Mouse (Mus musculus) left cerebral cortex, adult 11 months (tissue): ENCODE measurements at regions not wholly inside any gene's neighbourhood (a gene's known extent, or its start where the extent isn't known, plus 50 kb on each side); places are given as distances from the start of the nearest gene placed in this dataset.
"Not testable (repeated sequence)": the region's sequence is repeated elsewhere in the genome, so short reads cannot be mapped to it uniquely, and the experiment has no call there.

ENCODE experiments used
- DNase-seq: peaks from one replicate; pipeline ENCODE4 v3.0.0; 2022; ENCODE audit warnings: low spot score

- DNase-seq, result no peak
Observed at GRCm38 (mm10) chr2:166322668-166323043, 167.2 kb upstream of the Sulf2 start.

DNA sequence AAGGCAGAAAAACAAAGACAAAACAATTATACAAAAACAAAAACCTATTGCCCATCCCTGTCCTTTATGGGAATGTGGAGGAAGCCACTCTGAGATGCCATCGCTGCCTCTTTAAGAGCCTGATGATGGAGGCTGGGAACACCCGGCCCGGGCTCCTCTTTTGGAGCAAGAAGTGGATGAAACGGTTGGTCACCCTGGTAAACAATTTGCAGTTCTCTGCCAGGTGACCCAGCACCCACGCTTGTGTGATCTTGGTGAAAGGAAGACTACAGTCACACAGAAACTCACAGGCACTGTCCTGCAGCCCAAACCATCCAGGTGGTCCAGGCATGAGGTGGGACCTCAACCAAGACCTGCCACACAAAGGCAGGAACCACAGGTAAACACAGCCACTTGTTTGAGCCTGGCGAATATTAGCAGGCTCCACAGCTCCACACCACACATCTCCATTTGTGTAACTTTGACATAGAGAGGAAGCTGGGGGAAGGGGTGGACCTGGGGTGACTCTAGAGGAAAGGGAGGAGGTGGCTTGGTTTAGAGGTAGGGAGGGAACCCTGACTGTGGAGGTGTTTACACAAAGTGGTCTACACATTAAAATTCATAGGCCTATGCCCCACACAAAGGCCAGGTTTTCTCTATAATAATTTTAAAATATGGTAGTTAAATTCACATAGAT, 166.7 kb upstream of the Sulf2 start:
- DNase-seq, result no peak

GRCm38 (mm10) chr2:166316409-166316916, 161.0 kb upstream of the Sulf2 start:
- no peak for DNase-seq

GRCm38 (mm10) chr2:166310438-166310837, 155.0 kb upstream of the Sulf2 start:
- DNase-seq, result no peak

DNA sequence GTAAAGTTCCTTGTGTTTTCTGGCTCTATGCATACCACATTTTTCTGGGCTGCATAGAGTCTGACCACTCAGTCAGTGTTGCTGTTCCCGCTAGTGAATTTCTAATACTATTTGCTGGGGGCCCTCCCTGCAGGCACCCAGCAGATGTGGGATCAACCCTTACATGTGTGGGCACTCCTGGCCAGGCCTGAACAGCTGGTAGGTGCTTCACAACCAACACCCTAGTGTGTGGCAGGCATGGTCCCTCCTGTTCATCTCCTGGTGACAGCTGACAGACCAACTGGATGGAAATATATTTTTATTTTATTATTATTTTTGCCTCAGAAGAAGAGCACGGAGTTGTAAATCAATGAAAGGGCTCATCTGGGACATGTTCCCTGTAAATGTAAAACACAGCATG, 154.4 kb upstream of the Sulf2 start:
- no peak for DNase-seq

DNA sequence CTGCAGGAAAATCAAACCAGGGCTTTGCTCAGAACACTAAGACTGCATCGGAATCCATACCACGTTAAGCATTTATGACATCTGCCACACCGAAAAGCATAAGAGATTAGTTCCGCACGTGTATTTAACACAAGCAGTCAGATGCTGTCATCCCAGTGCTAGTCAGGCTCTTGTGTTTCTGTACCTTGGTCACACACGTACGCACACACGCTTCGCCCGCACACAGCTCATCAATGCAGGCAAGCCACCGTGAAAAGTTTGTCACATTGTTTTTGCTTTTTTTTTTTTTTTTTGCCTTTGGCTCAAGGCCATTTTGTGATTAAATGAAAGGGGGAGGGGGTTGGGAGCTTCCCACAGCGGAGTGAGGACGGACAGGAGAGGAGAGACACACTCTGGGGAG, 152.1 kb upstream of the Sulf2 start:
- no peak for DNase-seq

DNA sequence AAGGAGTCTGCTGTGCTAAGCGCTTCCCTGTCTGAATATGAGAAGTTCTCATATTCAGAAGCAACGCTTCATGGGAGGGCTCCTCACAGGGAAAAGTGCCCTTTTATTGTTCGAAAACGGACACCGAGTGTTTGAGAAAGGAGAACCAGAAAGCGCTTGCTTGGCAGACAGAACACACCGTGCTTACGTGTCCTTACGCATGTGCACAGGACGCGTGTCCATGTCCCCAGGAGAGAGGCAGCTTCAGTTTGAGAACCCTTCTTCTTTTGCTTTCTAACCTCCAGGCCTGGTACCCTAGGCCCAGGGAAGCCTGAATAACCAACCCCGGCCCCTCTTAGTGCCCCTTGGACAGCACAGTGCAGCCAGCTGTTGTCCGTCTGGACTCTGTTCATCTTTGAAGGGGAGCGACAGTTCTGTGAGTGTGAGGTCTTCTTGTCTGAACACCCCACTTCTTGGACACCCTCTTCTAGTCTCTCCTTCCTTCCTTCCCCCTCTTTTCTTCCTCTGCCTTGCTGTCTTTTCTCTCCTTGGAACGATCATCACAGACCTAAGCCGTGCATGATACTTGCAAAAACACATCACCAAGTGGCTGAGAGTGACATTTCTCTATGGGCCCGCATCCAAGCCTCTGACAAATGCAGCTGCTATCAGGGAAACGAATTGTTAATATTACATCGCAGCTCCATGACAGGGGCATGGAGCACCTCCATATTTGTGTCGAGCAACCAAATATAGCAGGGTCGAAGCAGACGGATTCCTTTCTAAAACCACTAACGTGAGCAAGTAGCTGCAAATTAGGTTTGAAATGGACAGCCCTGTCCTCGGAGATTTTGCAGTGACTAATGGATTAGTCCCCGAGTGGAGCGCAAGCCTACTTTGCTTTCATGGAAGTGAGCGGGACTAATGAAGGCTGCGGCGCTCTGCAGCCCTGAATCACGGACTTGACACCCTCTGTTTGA, 149.9 kb upstream of the Sulf2 start:
- no peak for DNase-seq

DNA sequence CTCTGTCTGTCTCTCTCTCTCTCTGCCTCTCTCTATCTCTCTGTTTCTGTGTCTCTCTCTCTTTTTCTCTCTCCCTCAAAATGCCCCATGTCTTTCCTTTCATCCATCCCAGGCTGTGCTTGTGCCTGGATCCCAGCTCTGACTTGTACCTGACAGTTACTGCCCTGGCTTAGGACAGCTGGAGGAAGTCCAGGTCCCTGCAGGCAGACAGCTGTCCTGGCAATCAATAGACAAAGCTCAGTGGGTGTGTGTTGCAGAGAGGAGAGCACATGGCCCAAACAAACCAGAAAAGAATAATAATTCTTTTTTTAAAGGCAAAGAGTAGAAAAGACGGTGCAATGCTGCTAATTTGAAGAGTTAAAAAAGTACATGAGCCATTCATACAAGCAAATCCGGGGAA, 148.4 kb upstream of the Sulf2 start:
- no peak for DNase-seq

DNA sequence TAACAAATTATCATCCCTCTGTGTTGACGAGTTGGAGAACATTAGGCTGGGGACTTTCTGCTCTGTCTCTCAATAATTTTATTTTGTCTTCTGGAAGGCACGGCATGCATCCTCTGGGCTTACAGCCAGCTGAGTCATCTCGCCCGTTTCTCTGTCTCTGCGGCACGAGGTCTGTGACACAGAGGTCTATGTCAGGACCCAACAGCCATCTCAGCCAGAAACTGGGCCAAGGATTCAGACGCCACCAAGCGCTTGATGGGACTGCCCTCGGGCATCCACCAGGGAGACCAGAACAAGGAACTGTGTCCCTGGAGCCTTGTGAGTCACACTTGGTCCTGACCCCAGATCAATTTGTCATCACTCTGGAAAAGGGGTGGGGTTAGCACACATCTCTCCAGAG, 145.7 kb upstream of the Sulf2 start:
- DNase-seq, result peak; percentile 19

GRCm38 (mm10) chr2:166294672-166295071, 139.2 kb upstream of the Sulf2 start:
- no peak for DNase-seq

GRCm38 (mm10) chr2:166292987-166293386, 137.5 kb upstream of the Sulf2 start:
- no peak for DNase-seq

GRCm38 (mm10) chr2:166291266-166291665, 135.8 kb upstream of the Sulf2 start:
- no peak for DNase-seq

DNA sequence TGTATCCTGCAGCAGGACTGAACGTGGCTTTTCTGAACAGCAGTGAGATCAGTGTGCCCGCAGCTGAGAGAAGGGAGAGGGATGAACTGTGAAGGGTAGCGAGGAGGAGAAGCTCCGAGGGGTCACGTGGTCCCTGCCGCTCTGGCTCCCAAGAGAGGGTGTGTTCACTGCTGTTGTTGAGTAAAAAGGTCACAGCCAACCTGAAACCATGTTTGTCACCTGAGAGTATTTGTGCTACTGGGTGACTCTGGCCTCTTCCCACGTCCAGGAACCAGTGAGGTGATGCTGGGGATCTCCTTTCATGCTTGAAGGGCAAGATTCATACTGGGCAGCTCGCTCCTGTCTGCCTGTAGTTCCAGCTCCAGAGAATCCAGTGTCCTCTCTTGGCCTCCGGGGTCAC, 135.4 kb upstream of the Sulf2 start:
- no peak for DNase-seq

- DNase-seq, result no peak
Observed at GRCm38 (mm10) chr2:166289198-166289597, 133.7 kb upstream of the Sulf2 start.

DNA sequence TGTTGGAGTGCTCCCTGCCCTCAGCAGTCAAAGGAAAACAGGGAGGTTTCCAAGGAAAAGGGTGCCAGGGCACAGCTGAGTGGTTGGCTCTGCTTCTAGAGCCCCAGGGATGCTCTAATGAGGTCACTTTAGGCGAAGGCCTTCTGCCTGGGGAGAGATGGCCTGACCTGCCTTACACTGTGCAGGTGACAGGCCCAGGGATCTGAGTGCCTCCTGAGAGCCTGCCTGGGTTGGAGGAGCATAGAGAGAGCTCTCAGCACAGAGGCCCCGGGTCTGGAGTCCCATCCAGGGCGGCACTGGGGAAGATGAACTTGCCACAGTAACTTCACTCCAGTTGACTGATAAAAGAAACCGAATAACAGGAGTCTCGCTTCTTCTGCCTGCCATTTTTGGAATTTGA, 125.7 kb upstream of the Sulf2 start:
- not testable (repeated sequence) for DNase-seq

DNA sequence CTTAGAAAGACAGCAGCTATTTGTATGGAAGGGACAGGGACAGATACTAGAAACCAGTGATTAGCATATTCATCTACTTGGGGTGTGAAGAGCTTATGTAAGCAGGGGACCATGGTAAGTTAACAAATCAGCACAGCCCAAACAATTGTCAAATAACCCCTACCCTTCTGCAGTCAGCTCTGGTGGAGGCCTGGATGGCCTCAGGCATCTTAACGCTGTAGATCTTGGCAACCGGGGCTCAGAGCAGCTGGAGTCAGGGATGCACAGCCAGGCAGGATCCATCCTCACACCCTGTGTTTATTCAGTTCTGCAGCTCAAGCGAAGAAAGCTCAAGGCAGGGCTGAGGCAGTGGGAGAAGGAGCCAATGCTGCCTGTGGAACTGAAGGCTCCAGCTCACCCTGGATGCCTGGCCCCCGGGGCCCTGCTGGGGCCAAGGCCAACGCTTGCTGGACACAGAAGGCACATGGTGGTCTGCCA, 125.2 kb upstream of the Sulf2 start:
- DNase-seq, result no peak

DNA sequence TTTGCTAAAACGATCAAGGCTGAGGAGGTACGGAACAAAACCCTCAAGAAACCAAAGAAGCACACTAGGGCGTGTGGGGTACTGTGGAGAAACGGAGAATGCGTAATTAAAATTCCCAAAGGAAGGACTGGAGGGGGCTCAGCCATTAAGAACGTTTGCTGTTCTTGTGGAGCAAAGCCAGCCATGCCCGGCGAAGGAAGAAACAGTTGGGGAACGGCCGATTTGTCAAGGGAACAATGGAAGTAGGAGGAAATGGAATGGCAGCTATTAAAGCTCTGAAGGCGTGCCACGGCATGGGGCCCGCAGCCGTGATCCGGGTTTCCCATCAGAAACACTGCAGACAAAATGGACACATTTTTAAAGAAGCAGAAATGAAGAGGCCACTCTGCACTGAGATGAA, 124.2 kb upstream of the Sulf2 start:
- no peak for DNase-seq

- no peak for DNase-seq
Observed at GRCm38 (mm10) chr2:166275398-166275797, 119.9 kb upstream of the Sulf2 start.

DNA sequence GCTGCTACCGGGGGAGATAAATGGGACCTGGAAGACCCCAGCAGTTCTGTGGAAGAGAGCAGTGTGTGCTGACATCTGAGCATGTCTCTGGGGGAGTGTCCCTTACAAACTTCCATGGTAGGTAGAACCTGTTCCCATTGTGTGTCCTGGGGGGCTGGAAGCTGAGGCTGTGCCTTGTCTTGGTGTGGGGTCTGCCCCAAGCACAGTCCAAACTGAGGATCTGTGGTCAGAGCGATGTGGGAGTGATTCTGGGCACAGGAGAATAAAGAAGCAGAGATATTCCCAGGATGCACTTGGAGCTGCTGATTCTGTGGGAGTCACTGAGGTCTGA, 118.5 kb upstream of the Sulf2 start:
- no peak for DNase-seq

DNA sequence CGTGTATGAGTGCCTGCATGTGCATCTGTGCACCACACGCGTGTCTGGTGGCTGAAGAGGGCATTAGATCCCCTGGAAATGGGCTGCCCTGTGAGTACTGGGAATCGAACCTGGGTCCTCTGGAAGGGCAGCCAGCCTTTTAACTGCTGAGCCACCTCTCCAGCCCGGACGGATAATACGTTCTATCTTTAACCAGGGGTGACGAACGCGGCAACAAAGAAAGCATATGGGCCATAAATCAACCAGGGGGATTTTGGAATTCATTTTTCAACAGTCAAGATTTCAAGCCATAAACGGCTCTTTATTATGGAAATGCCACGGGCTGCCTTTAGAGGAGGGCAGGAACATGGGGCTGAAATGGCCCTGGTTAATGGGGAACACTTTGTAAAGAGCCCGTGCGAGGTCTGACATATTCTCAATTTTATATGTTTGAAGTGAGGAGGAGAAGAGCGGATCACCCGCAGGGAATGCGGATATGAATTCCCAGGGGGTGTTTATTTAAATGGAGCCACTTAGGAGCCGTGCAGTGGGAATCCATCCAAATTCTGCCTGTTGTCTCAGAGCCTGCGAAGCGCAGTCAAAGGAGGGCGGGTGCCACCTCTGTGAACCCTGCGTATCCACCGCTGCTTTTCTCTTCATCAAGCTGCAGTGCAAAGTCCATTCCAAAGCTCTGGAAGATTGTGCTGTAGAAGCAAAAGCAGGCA, 118.0 kb upstream of the Sulf2 start:
- no peak for DNase-seq

DNA sequence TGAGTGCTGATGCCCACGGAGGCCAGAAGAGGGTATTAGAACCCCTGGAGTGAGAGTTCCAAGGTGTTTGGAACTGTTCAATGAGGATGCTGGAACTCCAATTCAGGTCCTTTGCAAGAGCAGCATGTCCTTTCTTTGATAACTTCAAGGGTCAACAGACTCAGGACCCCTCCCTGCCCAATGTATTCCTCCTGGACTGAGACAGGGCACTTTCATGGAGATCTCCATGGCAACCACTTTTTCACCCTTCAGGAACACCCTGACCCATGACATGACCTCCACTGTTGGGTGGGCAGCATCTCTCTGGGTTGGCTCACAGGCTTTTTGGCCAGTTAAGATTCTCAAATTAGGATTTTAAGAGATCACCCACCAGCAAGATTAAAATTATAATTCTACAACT, 117.4 kb upstream of the Sulf2 start:
- no peak for DNase-seq

- DNase-seq, result no peak
Observed at GRCm38 (mm10) chr2:166272190-166272543, 116.7 kb upstream of the Sulf2 start.
